Mouse (Mus musculus): ENCODE data around the gene Bcl9.

DNA sequence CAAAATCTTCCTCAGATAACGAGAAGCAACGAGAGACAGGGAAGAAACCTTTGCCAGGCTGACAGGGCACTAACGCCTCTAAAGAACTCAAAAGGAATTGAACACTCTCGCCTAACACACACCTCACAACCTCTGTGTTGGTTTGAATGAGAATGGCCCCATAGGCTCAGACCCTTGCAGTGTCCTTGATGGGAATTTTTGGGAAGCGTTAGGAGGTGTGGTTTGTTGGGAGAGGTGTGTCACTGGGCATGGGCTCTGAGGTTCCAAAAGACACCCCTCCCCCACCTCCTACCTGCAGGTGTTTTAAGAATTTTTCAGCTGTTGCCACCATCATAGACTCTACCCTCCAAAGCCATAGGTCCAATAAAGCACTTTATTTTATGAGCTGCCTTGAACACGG lies 118.8 kb downstream of the Bcl9 start:
- TF ChIP-seq POLR2A (IDR thresholded peaks at IDR 0.05; ENCODE audit: borderline replicate concordance, extremely low read depth, low read depth, low read length) (no peak), CTCF (IDR thresholded peaks at IDR 0.05; ENCODE audit: insufficient read depth, low read length) (no peak)
